Mouse (Mus musculus) fat pad, adult 2 months (tissue): ENCODE measurements around the gene Tekt1.
"Not testable (repeated sequence)": the region's sequence is repeated elsewhere in the genome, so short reads cannot be mapped to it uniquely, and the experiment has no call there.

Experiments used
- DNase-seq: peaks from one replicate; pipeline ENCODE4 v3.0.0-alpha.2; 2011; ENCODE audit warnings: low read depth, low spot score; ENCODE audit errors: extremely low read depth

The Tekt1 gene

GRCm38 (mm10) chr11:72343904-72344303 is 18.3 kb downstream of the Tekt1 start:
- DNase-seq: no peak

GRCm38 (mm10) chr11:72343238-72343625 is 19.0 kb downstream of the Tekt1 start:
- not testable (repeated sequence) for DNase-seq

- peak; percentile 33 for DNase-seq
Measured at GRCm38 (mm10) chr11:72342549-72343237, 19.5 kb downstream of the Tekt1 start.

GRCm38 (mm10) chr11:72339716-72340115 is 22.5 kb downstream of the Tekt1 start:
- DNase-seq: no peak

- no peak for DNase-seq
Measured at GRCm38 (mm10) chr11:72338437-72338871, 23.8 kb downstream of the Tekt1 start.

- DNase-seq: no peak
Measured at GRCm38 (mm10) chr11:72336726-72337125, 25.5 kb downstream of the Tekt1 start.

GRCm38 (mm10) chr11:72334653-72335052 is 27.6 kb downstream of the Tekt1 start:
- DNase-seq: no peak

- no peak for DNase-seq
Measured at GRCm38 (mm10) chr11:72332951-72333667, 29.1 kb downstream of the Tekt1 start.

- no peak for DNase-seq
Measured at GRCm38 (mm10) chr11:72325701-72326100, 36.5 kb downstream of the Tekt1 start.

- DNase-seq: no peak
Measured at GRCm38 (mm10) chr11:72324431-72324830, 37.8 kb downstream of the Tekt1 start.

- no peak for DNase-seq
Measured at GRCm38 (mm10) chr11:72318026-72318425, 44.2 kb downstream of the Tekt1 start.

GRCm38 (mm10) chr11:72314151-72314895 is 47.9 kb downstream of the Tekt1 start, which contains the start of gene Fbxo39:
Gene Fbxo39 (plus strand): TSS chr11:72314444.
- DNase-seq: no peak

- DNase-seq: no peak
Measured at GRCm38 (mm10) chr11:72311355-72312001, 50.8 kb downstream of the Tekt1 start.

GRCm38 (mm10) chr11:72310491-72310890 is 51.8 kb downstream of the Tekt1 start:
- no peak for DNase-seq

- no peak for DNase-seq
Measured at GRCm38 (mm10) chr11:72308982-72309381, 53.3 kb downstream of the Tekt1 start.

- DNase-seq: no peak
Measured at GRCm38 (mm10) chr11:72307461-72307860, 54.8 kb downstream of the Tekt1 start.

- DNase-seq: no peak
Measured at GRCm38 (mm10) chr11:72302230-72302629, 60.0 kb downstream of the Tekt1 start.

- DNase-seq: no peak
Measured at GRCm38 (mm10) chr11:72301334-72301733, 60.9 kb downstream of the Tekt1 start, which contains the start of gene Xaf1. Gene Xaf1 (plus strand): TSS chr11:72301629.
